Mouse (Mus musculus): ENCODE data around the gene Adora1. TPM values are rescaled to one million over a fixed set of nuclear protein-coding genes. Genes with fewer than 3 reads are reported as not detected.

Gene Adora1
- total RNA-seq, 2 experiments from 2014 or later, result 180 to 188 TPM

DNA sequence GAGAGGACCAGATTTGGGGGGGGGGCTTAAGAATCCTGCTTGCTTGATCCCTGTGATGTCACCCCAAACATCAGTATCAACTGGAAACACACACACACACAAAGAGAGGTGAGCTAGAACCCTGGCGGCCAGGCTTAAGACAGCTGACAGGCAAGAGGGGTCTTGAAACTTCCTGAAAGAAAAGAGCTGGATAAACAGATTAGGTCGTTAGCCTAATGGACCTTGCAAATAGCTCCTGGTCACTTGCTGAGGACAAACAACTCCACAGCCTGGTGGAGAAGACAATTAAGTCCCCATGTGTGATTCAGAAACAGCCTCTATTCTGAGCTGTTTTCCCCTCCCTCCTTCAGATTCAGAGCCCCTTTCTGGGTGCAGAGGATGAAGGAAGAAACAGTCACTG, 23.6 kb downstream of the Adora1 start:
- Histone ChIP-seq H3K27ac (no peak overlapping the region), H3K4me3 (no peak overlapping the region)
- TF ChIP-seq CTCF (IDR thresholded peaks at IDR 0.05), result no peak
- no peak for DNase-seq (ENCODE audit: extremely low spot score in 1 of 2, low spot score in 2 of 2)
- intact Hi-C loops (cut with DNase I), result no loop called here

GRCm38 (mm10) chr1:134211043-134211442, 24.2 kb downstream of the Adora1 start:
- DNase-seq (ENCODE audit: extremely low spot score in 1 of 2, low spot score in 2 of 2), result no peak
- intact Hi-C loops (cut with DNase I), result no loop called here
- Histone ChIP-seq H3K4me3 (no peak overlapping the region), H3K27ac (peak overlapping the region; percentile 19; the same call in 1 of the 2 replicates)
- no peak for TF ChIP-seq CTCF (IDR thresholded peaks at IDR 0.05)

DNA sequence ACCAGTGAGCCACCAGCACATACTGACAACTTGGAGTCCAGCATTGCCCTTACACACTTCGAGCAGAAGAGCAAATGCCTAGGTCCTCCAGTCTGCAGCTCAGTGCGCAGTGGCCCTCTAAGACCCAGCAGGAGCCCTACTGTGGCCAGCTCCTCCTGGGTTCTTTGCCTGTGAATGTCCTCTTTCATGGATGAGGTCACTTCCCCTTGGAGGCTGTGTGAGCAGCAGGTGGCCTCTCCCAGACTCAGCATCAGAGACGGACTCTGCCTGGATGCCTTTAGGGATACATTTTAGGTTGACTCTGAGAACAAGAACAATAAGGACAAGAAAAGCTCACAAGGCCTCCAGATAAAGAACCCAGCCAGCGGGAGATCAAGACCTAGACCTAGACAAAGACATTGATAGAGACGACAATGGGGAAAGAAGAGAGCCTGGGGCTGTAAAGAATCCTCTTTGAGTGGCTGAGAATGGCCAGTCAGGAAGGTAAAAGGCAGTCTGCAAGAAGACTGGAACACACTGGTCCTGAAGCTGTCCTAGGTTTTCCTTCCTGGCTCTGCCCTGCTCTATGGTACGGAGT, 25.0 kb downstream of the Adora1 start:
- Histone ChIP-seq H3K4me3 (no peak overlapping the region), H3K27ac (peak overlapping the region; percentile 53; the same call in 1 of the 2 replicates)
- DNase-seq (ENCODE audit: extremely low spot score in 1 of 2, low spot score in 2 of 2), result no peak
- TF ChIP-seq CTCF (IDR thresholded peaks at IDR 0.05), result no peak
- intact Hi-C loops (cut with DNase I), result no loop called here

GRCm38 (mm10) chr1:134206085-134206484, 29.1 kb downstream of the Adora1 start:
- intact Hi-C loops (cut with DNase I), result no loop called here
- DNase-seq (ENCODE audit: extremely low spot score in 1 of 2, low spot score in 2 of 2), result no peak
- H3K27ac ChIP-seq, result peak overlapping the region; percentile 81
- no peak for TF ChIP-seq CTCF (IDR thresholded peaks at IDR 0.05)
- no peak overlapping the region for H3K4me3 ChIP-seq

- Histone ChIP-seq H3K4me3 (no peak overlapping the region), H3K27ac (peak overlapping the region; percentile 81)
- intact Hi-C loops (cut with DNase I), result loop anchor here (2.0 kb wide), 1 partner anchor 29 kb away; the partner anchor contains the start of gene Adora1
- no peak for TF ChIP-seq CTCF (IDR thresholded peaks at IDR 0.05)
- DNase-seq (ENCODE audit: extremely low spot score in 1 of 2, low spot score in 2 of 2), result no peak
Observed at GRCm38 (mm10) chr1:134205296-134206018, 29.8 kb downstream of the Adora1 start.

- no peak overlapping the region for H3K4me3 ChIP-seq
- DNase-seq (ENCODE audit: extremely low spot score in 1 of 2, low spot score in 2 of 2), result no peak
- intact Hi-C loops (cut with DNase I), result loop anchor here (2.0 kb wide), 1 partner anchor 31 kb away; the partner anchor contains the start of gene Adora1
- peak overlapping the region; percentile 50; the same call in 1 of the 2 replicates for H3K27ac ChIP-seq
- TF ChIP-seq CTCF (IDR thresholded peaks at IDR 0.05), result no peak; the same call in 1 of the 2 replicates
Observed at GRCm38 (mm10) chr1:134204230-134204629, 31.0 kb downstream of the Adora1 start.

DNA sequence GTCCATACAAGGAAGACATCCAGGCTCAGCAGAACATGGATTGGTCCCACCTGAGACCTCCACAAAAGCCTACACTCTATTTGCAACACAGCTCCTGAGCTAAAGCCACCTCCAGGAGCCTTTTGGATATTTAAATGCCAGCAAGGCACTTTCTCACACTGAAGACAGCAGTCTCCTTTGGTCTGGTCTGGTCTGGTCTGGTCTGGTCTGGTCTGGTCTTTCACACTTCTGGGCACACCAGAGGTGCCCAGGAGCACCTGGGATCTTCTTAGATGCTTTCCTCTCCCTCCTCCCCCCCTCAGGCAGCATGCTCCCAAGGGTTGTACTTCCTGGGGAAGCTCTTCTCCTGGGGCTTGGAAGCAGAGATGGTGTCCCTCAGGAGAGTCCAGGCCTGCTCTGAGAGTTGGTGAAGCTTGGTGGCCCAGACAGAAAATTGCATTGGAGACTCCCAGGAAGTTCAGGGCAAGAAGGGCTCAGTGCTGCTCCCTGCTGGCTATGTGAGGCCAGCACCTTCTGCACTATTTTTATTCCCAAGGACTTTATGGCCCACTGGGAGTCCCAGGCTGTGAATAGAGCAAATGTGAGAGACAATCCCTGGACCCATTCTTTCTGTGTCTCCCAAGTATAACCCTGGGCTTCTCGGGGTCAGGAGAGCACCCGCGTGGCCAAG, 33.3 kb downstream of the Adora1 start:
- Histone ChIP-seq H3K4me3 (no peak overlapping the region), H3K27ac (peak overlapping the region; percentile 63)
- no peak for DNase-seq (ENCODE audit: extremely low spot score in 1 of 2, low spot score in 2 of 2)
- peak; percentile 78 for TF ChIP-seq CTCF (IDR thresholded peaks at IDR 0.05)
- intact Hi-C loops (cut with DNase I), result loop anchor here (1.0 to 2.0 kb wide), 2 partner anchors 38 to 131 kb away; partner anchors contain the start of gene Ppfia4

DNA sequence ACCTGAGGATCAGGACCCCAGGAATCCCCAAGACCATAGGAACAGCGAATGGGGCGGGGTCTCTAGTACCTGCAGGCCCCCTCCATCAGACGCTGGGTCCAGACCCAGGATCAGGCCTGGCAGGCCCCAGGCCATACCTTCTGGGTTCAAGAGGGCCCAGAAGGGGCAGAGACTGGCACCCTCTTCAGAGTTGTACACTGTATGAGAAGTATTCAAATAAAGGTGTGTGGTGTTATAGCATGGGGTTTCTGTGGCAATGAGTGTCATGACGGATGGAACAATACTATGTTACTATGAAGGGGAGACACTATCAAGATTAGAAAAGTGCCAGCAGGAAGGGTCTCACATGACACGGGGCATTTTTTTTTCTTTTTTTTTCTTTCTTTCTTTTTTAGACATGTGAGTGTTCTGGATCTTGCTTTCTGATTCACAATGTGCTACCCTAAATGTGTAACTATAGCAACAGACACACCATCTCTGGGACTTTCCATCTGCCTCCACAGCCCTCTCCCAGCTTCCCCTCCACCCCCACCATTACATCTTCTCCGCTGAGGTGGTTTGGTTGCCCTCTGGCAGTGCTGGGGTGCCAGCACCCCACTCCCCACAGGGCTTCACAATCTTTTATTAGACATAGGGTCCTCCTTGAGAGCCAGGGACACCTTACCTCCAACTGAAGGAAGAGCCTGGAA, 34.1 kb downstream of the Adora1 start:
- TF ChIP-seq CTCF (IDR thresholded peaks at IDR 0.05), result no peak
- peak overlapping the region; percentile 80 for H3K27ac ChIP-seq
- intact Hi-C loops (cut with DNase I), result loop anchor here (1.0 kb wide), 1 partner anchor 39 kb away; no protein-coding TSS in a partner anchor
- H3K4me3 ChIP-seq, result no peak overlapping the region
- DNase-seq (ENCODE audit: extremely low spot score in 1 of 2, low spot score in 2 of 2), result no peak

GRCm38 (mm10) chr1:134200481-134200880, 34.8 kb downstream of the Adora1 start:
- intact Hi-C loops (cut with DNase I), result no loop called here
- DNase-seq (ENCODE audit: extremely low spot score in 1 of 2, low spot score in 2 of 2), result no peak
- H3K27ac ChIP-seq, result peak overlapping the region; percentile 80
- no peak overlapping the region for H3K4me3 ChIP-seq
- TF ChIP-seq CTCF (IDR thresholded peaks at IDR 0.05), result no peak

GRCm38 (mm10) chr1:134198197-134198995, 36.8 kb downstream of the Adora1 start:
- Histone ChIP-seq H3K27ac (peak overlapping the region; percentile 42; the same call in 1 of the 2 replicates), H3K4me3 (no peak overlapping the region)
- DNase-seq (ENCODE audit: extremely low spot score in 1 of 2, low spot score in 2 of 2), result no peak
- intact Hi-C loops (cut with DNase I), result no loop called here
- TF ChIP-seq CTCF (IDR thresholded peaks at IDR 0.05), result no peak
